Mouse (Mus musculus) NIH3T3 (cell line): ENCODE data around the gene Atp8a2.
"Not testable (repeated sequence)": the region's sequence is repeated elsewhere in the genome, so short reads cannot be mapped to it uniquely, and the experiment has no call there.

Experiments used
- DNase-seq: peaks from one replicate; pipeline ENCODE4 v3.0.0-alpha.2; 2012; ENCODE audit warnings: low read depth

Gene Atp8a2

DNA sequence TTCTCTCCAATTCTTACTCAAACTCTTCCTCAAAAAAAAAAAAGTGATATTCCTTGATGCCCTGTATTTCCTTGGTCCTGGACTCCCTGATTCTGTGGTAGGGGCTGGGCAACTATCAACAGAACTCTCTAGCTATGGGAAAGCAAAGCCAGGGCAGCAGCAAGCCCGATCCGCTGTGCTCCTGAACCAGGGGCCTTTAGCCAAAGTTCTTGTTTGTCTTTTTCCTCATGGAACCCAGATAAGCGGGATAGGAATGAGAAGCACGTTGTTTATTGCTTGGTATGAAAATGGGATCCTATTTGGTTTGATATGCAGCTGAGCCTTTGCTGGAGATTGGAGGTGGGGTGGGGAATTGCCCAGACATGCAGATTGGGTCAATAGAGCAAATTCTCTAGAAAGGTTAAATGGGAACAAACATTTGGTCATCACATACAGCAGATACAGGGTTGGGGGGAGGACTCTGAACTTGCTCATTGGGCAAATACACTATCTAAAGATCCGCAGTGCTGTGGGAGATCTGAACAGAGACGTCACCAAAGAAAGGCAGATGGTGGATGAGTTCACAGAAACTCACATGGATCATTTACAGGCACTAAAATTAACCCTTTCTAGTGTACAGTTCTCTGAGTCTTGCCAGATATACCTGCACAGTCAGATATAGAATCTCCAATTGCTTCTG, 353.6 kb downstream of the Atp8a2 start:
- no peak for DNase-seq

DNA sequence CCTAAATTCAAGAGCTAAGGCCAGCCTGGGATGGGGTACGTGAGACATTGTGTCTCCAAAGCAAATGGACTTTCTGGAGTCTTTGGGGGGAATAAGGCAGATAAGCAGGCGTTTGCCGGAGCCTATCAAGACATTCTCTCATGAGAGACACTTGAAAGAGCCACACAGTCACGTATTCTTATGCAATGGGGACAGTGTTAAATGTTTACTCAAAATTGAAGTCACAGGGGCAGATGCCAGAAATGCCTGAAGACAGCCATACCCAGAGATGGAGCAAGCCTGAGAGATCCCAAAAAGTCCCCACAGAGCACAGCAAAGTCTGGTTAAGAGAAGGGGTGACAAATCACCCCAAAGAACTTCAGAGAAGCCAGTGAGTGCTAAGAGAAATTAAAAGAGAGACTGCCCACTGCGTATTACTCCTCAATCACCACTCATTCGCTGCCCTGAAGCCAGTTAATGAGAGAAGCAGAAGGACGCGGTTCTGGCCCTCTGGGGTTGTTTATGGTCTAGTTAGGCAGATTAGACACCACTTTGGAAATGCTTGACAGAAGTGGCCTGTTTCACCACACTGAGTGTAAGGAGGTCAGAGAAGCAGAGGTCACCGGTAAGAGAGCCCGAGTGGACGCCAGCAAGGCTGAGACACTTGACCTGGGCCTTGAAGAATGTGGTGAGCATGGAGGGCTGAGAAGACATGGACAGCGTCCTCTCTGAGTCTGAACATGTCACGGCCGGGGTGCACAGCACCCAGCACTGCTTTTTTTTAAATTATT, 356.8 kb downstream of the Atp8a2 start:
- no peak for DNase-seq

GRCm38 (mm10) chr14:59838446-59839259, 358.3 kb downstream of the Atp8a2 start:
- not testable (repeated sequence) for DNase-seq

DNA sequence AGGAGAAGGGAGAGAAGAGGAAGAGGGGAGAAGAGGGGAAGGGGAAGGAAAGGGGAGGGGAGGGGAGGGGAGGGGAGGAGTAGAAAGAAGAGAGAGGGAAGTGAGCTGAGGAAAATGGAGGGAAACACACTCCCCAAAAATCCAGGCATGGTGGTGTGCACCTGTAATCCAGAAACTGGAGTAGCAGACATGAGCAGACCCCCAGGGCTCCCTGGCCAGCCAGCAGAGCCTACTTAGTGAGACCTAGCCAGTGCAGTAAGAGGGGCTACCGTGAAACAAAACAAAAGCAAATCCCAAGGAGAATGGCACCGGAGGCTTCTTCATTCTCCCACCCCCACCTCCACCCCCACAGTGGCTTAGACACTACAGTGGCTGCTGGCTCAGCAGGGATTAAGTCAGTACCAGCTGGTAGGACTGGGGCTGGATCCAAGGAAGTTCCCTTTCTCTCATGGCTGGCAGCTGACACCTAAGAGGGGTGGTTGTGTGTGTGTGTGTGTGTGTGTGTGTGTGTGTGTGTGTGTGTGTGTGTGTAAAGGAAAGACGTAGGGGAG, 359.2 kb downstream of the Atp8a2 start:
- DNase-seq, result not testable (repeated sequence)

GRCm38 (mm10) chr14:59836876-59837543, 360.0 kb downstream of the Atp8a2 start:
- DNase-seq, result no peak

DNA sequence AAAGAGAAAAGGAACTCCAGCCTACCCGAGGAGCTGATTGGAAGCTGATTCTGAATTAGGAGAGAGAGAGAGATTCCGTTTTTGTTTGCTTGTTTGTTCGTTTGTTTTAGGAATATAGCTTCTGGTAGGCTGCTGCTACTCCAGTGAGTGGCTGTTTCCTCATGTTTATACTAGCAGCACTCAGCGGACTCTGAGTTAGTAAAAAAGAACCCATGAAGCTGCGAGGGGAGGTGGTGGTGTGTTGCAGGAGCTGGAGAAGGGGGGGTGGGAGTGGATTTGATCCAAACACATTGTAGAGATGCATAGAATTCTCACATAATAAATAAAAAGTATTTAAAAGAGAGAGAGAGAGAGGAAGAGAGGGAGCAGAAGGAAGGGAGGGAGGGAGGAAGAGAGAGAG, 367.4 kb downstream of the Atp8a2 start:
- no peak for DNase-seq

GRCm38 (mm10) chr14:59827409-59827808, 369.6 kb downstream of the Atp8a2 start:
- DNase-seq, result no peak

DNA sequence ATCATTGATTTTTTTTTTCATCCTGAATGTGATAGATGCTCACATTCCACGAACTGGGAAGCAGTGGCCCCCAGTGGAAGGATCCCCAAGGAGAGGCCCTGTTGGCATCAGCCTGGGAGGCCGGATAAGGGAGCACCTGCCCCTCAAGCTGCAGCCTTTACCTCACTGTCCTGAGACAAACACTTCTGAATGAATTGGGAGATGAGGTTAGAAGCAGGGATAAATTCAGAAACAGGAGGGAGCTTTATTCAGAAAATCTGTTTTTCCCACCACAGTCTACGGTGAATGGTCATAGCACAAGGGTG, 376.9 kb downstream of the Atp8a2 start:
- DNase-seq, result no peak

DNA sequence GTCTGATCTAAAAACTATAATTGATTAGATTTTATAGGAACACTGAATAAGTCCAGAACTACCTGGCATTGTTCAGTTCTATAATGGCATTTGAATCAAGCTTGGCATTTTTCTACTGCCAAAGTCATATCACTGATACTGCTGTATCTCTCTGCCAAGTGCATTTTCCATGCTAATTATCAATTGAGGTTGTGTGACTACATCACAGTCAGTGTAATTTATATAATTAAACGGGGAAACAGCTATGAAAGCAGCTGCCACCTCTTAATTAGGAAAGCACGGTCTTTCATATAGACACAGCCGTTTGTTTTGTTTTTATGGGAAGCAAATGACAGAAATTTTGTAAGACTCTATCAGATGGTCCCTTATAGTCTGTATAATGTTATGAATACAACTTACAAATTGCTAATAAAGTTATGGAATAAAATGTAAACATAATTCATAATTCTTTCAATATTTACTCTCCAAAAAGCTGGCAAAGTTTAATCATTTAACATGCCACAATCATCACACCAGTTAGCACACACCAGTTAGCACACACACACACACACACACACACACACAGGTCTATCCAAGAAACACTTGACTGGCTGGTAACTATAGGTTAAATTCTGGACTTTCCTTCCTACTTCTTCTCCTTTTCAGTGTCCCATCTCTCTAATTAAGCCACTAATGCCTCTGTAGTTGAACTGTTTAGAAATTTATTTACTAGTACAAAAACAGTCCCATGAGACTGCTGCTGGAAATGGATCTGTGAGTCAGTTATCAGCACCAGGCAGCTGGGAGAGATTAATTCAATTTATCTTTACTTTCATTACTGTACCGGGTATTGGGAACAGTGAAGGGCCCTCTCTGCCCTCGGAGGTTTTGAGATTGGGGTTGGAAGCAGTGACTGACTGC, 377.5 kb downstream of the Atp8a2 start:
- DNase-seq, result no peak

GRCm38 (mm10) chr14:59810316-59810715, 386.7 kb downstream of the Atp8a2 start:
- DNase-seq, result not testable (repeated sequence)

GRCm38 (mm10) chr14:59809790-59810189, 387.2 kb downstream of the Atp8a2 start:
- no peak for DNase-seq

DNA sequence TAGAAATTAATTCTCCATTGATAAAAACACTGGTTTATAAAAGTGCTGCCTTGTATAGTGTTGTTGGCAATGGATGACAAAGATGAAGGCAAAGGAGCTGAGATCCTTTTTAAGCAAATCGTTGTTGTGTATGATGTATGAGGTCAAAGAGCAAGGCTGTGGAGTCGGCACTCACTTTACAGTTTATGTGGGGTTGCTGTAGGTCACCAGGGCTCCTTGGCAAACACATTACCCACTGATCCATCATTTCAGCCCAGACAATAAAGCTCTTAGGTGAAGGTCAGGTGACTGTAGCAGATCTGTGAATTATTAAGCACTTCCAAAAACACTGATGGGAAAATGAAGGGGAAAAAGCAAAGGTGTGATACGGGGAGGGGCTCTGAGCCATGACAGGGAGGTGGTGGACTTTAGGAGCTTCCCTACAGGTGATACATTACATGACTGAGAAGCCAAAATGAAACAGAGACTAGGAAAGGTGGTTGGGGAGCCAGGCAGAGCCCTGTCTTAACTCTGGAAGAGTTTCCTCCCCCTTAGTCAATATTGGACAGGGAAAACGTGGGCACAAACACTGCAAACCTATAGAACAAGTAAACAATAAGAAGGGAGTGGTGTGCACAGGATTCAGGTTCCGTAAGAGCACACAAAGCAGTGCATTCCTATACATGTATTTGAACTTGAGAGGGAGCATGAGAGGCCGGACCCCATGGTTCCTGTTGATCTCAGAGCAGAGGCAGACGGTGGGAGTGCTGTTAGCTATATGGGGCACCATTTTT, 389.3 kb downstream of the Atp8a2 start:
- no peak for DNase-seq

GRCm38 (mm10) chr14:59806910-59807309, 390.1 kb downstream of the Atp8a2 start:
- no peak for DNase-seq

- no peak for DNase-seq
Observed at GRCm38 (mm10) chr14:59806159-59806558, 390.8 kb downstream of the Atp8a2 start.

DNA sequence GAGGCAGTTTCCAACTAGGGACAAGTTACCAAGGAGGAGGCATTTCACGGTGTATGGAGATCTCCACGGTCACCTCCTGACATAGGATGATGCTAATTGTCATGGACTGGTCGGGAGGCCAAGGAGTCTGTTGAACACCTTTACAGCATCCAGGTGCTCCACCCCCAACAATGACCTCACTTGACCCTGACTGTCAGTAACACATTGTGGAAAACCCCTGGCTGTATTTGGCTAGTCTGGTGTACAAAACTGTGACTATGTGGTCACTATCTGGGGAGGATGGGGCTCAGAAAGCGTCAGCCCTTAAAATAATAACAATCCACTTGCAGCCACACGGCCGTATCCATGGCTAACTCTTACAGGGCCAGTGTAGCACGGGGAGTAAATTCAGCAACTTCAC, 391.3 kb downstream of the Atp8a2 start:
- no peak for DNase-seq

DNA sequence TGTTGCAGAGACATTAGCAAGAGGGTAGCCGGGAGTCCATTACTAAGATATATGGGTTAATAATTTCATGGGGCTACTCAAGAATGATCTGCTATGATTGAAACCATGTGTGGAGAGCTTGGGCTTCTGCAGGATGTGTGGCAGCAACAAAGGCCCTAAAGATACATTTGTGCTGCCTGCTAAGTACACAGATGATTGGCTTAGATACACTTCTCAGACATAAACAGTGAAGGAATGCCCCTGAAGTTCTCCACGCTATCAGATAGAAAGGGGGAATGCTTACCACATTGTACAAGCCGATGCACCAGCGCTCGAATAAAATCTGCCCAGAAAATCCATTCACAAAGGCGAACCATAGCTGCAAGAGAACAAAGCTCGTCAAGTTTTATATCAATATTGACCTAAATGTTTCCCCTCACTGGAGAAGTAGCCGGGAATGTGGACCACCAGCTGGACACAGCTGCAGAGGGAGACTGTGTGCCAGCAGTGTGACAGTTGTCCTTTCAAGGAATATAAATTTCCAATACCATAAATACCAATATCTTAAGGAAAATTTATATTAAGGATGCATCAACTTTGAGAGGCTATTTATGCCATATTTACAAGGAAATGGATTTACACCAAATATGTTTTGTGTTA, 394.9 kb downstream of the Atp8a2 start:
- DNase-seq, result no peak

GRCm38 (mm10) chr14:59799511-59799910, 397.5 kb downstream of the Atp8a2 start:
- DNase-seq, result no peak

- no peak for DNase-seq
Observed at GRCm38 (mm10) chr14:59793841-59794240, 403.1 kb downstream of the Atp8a2 start.
